Mouse (Mus musculus) Muller cell, postnatal 12 days (primary cell): ENCODE results near the gene Tex22.

ENCODE experiments used
- DNase-seq: peaks from one replicate; pipeline ENCODE4 v3.0.0-alpha.2; 2015; ENCODE audit errors: inconsistent ontology term

Gene Tex22

DNA sequence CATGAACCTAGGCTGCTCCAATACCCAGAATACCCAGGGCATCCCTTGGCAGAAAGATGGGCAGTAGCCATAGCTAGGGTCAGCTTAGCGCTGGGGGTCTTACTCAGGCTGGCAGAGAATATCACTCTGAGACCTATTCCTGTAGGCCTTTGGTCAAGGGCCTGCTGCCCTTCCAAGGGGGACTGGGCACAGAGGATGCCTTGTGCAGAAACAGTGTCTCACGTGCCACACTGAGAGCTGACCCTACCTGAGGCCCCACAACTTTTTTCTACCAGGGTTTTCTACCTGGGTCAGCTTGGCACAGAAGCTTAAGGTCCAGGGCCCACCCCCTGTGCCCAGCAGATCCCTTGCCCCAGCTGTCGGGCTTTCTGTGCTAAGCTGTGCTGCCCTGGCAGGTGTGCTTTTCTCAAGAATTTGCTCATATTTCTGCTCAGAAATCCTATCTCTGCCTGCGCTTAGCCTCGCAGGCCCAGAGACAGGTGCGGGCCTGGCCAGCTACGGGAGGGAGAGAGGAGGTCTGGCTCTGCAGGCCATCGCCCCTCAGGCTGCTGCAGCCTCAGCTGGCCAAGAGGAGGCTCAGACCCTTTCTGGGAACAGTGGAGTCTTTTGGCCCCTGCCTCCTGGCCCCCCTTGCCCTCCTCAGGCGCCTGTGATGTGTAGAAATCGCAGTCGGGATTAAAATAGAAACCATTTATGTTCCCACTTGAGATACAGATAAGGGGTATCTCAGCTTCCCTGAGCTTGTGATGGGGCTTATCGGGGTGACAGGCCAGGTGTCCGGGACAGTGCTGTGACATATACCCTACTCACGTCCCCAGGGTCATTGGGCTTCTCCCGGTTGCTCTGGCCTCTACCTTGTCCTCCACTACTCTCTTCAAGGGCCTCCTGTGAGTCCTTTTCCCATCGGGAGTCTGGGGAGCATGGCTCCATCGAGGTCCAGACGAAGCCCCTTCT, 63.2 kb downstream of the Tex22 start:
- no peak for DNase-seq

GRCm38 (mm10) chr12:113138291-113138690, 64.0 kb downstream of the Tex22 start:
- DNase-seq: no peak
